Mouse (Mus musculus) cerebellum, adult 8-10 months (tissue): Measurements from ENCODE around the gene Ipmk.
"Not testable (repeated sequence)": the region's sequence is repeated elsewhere in the genome, so short reads cannot be mapped to it uniquely, and the experiment has no call there.

Source experiments
- DNase-seq: peaks from one replicate; pipeline ENCODE4 v3.0.0; 2022

Gene Ipmk

DNA sequence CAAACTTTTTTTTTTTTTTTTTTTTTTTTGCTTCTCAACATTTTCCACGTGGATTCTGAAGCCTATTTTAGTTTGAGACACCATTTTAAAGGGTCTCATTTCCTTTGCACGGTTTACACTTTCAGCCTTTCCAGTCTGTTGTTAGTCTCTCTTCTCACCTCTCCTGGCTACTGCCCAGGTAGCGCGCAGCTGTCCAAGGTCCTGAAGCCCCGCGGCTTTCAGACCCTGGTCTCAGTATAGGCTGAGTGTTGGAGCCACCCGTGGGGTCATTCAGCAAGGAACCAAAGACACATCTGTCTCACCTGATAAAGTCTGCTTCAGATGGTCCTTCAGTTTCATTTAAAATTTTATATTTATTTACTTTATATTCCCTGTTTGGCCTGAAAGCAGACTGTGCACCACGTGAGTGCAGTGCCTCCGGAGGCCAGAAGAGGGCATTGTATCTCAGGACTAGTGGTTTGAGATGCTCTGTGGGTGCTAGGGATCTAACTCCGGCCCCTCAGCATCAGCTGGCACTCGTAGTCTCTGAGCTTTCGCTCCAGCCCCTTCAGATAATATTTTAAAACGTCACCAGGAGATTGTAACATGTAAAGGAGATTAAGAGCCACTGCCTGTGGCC lies 80.8 kb downstream of the Ipmk start:
- no peak for DNase-seq

DNA sequence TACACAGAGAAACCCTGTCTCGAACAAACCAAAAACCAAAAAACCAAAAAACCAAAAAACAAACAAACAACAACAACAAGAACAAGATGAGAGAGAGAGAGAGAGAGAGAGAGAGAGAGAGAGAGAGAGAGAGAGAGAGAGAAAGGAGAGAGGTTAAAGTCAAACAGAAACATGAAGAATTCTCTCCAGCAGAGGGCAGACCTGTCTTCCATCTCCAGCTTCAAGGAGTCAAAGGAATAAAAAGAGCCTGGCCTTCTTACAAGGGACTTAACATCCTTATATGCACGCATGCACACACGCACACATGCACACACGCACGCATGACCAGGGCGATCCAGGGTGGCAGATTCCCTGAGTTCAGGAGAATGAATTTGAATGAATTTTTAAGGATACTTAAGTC lies 83.1 kb downstream of the Ipmk start:
- no peak for DNase-seq

DNA sequence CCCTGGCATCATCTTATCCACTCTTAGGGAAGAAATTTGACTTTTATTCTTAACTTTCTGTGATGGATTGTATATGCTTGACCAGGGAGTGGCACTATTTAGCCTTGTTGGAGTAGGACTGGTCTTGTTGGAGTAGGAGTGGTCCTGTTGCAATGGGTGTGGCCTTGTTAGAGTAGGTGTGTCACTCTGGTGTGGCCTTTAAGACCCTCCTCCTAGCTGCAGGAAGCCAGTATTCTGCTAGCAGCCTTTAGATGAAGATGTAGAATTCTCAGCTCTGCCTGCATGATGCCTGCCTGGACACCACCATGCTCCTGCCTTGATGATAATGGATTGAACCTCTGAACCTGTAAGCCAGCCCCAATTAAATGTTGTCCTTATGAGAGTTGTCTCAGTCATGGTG lies 95.5 kb downstream of the Ipmk start:
- DNase-seq, result no peak

DNA sequence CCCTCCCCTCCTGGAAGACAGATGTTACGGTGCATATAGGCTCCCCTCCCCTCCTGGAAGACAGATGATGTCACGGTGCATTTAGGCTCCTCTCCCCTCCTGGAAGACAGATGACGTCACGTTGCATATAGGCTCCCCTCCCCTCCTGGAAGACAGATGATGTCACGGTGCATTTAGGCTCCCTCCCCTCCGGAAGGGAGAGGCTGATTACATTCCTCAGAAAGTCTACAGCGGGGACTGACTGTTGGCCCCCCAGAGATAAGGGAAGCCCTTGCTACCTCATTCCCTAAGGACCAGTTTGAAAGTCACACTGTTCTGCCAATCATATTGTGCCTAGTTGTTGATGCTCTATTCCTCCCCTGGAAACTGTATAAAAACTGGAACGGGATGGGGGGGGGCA lies 100.1 kb downstream of the Ipmk start:
- DNase-seq, result no peak

DNA sequence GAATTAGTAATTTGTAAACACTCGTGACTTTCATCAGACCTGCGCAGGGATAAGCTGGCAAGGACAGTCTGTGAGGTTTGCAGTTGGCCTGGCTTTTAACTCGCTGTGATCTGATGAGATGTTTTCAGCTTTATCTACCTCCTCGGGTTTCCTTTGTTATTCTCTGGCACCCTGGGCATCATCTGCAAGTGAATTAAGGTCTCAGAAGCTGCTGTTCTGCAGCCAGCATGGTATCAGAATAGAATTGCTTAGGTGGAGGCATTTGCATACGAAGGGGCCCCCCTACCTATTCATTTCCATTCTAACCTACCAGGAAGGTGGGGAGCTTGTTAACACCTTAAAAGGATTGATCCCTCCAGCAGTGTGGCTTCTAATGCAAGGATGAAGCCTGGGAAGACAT lies 100.7 kb downstream of the Ipmk start:
- no peak for DNase-seq

DNA sequence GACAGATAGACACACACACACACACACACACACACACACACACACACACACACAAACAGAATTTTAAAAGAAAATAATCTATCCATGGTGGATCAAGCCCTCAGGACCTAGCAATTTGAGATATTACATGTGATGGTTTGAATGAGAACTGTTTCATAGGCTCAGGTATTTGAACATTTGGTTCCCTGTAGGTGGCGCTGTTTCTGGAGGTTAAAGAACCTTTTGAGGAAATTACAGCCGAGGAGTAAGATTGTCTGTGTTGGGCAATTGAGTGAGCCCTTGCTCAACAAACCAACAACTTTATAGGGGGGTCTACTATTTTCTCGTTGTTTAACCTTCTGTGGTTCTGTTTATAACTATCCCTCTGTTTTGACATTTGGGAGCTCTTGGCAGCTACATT lies 107.8 kb downstream of the Ipmk start:
- no peak for DNase-seq

DNA sequence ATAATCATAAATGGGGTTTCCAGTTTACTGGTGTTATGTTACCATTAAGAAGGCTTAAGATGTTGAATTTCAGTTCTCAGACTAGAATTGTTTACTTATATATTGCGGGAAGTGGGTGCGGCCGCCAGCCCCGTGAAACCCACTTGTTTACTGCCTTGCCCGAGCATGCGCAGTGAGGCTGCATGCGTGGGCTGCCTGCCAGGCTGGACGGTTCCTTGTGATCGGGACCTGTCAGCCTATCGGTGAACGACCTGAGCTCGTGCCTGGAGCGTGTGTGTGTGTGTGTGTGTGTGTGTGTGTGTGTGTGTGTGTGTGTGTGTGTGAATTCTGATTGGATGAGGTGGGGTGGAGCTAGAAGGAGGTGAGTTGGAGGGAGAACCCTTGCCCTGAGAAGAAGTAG lies 114.8 kb downstream of the Ipmk start:
- not testable (repeated sequence) for DNase-seq

DNA sequence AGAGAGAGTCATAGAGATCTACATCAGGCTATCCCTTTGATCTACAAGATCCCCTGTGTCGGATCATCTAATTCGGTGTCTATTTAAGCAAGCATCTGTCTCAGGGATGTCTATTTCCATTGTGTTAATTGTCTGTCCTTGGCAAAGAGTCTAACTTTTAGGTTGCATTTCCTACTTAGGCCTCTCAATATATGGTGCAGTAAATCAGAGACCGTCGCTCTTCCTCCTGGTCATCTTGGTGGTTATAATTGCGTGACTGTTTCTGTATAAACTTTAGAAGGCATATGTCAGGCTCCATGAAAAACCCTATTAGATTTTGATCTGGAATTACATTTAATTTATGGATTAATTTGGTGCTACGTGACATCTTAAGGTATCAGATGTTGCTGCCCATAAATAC lies 116.9 kb downstream of the Ipmk start:
- DNase-seq, result no peak

DNA sequence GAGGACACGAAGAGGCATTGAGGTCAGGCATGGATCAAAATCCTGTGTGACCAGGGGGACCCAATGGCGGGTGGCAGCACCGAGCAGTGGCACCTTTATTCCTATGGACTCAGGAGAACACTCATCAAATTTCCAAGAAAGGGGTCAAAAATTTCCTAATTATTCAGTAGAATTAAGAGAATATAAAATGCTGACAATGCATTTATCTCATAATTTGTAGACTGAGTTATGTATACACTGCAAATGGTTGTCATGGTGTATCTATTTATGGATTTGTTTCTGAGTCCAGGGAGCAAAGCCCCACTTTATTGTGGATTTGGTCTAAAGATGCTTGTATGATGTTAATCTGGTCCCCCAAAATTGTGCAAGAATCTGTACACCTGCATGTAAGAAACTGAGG lies 120.8 kb downstream of the Ipmk start:
- no peak for DNase-seq

DNA sequence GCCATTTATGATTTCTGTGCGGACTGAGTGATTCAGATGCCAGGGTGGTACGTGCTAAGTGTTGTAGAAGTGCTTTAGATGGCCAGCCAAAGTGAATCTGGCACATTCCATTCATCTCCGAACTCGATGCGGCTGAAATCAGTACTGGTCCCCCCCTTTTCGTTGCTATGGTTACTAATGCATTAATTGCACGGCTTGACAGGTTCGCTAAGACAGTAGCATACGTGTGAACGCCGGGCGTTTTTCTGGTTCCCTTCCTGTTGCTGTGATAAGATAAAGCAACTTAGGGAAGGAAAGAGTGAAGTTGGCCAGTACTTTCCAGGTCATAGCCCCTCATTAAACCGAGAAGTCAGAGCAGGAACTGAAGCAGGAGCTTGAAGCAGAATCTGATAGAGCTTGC lies 122.2 kb downstream of the Ipmk start:
- no peak for DNase-seq

DNA sequence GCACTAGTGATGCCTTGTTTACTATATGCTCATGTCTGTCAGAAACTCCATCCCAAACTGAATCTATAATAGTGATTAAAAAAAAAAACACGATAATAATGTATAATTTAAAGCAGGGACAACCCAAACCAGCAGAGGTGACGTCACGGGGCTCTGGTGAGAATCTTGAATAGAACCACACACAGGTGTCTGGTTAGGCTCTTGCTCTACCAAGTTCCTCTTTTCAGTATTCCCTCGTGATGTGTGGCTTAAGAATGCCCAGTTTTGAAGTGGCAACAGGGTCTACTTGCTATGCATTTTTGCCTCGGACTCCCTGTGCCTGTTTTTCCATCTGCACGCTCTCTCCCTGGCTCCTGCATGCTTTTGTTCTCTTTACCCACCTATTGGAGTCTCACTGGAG lies 124.5 kb downstream of the Ipmk start:
- no peak for DNase-seq

DNA sequence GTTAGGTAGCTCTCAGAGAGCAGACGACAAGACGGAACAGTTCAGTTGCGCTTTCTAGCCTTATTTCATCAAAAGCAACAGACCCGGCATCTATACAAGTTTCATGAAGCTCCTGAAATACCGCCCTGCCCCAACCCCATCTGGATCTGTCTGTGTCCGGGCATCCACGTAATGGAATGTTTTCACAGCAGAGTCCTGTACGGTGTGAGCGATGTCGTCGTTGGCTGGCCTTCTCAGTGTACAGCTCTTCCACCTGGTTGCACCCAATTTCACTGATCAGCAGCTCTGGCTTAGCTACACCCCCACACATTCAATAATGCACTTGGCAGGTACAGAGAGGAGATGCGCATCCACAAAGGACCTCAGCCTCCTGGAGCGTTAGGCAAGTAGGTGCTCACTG lies 126.0 kb downstream of the Ipmk start:
- DNase-seq, result no peak

DNA sequence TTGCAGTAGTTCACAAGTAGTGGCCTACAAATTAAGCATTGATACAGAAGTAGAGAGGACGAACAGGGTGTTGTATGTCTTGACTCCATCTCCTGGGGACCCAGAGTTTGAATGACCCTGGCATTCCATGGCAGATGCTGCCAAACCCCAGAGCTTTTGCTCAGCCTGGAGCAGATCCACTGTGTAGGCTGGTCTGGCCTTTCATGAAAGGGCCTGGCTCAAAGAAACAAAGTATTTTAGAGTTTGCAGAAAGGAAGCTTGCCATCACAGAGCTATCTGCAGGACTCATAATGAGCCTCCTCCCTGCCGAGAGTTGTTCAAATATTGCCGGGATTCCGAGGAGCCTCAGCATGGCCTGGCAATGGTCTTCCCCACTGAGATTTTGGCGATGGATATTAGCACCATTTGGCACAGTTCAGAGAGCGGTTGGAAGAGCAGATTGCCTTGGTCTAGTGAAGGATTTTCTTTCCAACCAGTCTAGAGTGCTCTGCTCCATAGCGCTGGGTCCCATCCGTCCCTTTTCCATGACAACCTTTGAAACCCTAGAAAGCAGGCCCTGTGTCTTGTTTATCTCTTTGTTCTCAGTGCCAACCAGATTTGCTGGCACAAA lies 129.0 kb downstream of the Ipmk start:
- peak; percentile 63 for DNase-seq

DNA sequence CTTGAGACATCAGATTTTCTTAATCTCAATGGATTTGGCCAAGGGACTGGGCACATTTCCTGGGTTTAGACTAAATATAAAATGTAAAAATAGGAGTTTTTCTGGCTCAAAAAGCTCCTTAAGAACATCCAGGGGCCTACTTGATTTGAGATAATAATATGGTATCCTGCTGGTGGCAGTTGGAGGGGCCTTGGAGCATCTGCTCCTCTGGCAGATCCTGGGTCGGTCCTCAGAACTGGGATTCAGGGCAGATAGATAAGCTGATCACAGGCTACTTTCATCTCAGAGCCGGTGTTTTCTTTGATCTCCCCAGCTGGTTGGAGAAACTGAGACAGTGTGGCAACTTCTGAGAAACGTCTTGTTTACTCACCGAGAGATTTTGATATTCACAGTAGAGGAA lies 129.6 kb downstream of the Ipmk start:
- no peak for DNase-seq

DNA sequence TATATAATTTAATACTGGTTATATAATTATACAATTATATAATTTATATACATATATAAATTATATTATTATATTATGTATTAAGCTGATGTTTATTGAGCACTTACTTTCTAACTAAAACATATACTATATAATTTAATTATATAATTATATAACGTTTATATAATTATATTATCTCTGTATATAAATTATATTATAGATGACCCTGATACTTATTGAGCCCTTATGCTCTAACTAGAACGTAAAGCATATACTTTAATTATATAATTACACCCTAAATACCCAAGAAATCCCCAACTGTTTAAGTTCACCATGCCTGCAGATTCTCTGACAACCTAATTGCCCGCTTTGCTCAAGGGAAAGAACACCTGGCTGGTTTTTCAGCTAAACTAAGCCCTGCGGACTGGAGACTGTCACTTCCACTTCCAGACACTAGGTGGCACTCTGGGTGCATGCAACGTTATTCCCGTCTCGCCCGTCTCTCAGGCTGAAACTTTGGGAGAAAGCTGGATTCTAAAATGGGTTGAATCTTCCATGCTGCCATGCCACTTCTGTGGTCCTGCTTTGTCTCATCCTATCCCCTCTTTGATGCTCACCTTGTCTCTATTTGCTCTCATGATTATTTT lies 132.2 kb downstream of the Ipmk start:
- DNase-seq, result peak; percentile 68
